Mouse (Mus musculus): ENCODE data around the gene Cyp2a5. TPM values are rescaled to one million over a fixed set of nuclear protein-coding genes. Genes with fewer than 3 reads are reported as not detected.
"Not testable (repeated sequence)": the region's sequence is repeated elsewhere in the genome, so short reads cannot be mapped to it uniquely, and the experiment has no call there.

Gene Cyp2a5
- 10 to 100 TPM in 1 of 2 experiments, not detected in 1; 16.0 TPM for total RNA-seq (2021)
- long read RNA-seq, experiment 1, result 0 reads
- long read RNA-seq, experiment 2, partial matches to known transcripts, result 1 of 3 reads
- long read RNA-seq, experiment 2, other reads (novel, unspliced or antisense), result 0 of 3 reads

GRCm38 (mm10) chr7:26835059-26835458 is at the start of gene Cyp2a5:
Cyp2a5 (plus strand) TSS chr7:26835305.
- not testable (repeated sequence) for DNase-seq

GRCm38 (mm10) chr7:26786013-26786412 is 49.1 kb upstream of the Cyp2a5 start:
- DNase-seq, result not testable (repeated sequence)

- no peak for DNase-seq
Measured at GRCm38 (mm10) chr7:26789984-26790383, 45.1 kb upstream of the Cyp2a5 start.

GRCm38 (mm10) chr7:26800104-26800503 is 35.0 kb upstream of the Cyp2a5 start:
- DNase-seq, result no peak

- no peak for DNase-seq
Measured at GRCm38 (mm10) chr7:26800996-26801395, 34.1 kb upstream of the Cyp2a5 start.

- DNase-seq, result no peak
Measured at GRCm38 (mm10) chr7:26808592-26808991, 26.5 kb upstream of the Cyp2a5 start, which contains the start of gene Cyp2g1. Cyp2g1 (plus strand) TSS chr7:26808892.

- not testable (repeated sequence) for DNase-seq
Measured at GRCm38 (mm10) chr7:26831556-26832292, 3.4 kb upstream of the Cyp2a5 start.

- DNase-seq, result not testable (repeated sequence)
Measured at GRCm38 (mm10) chr7:26832668-26833067, 2.4 kb upstream of the Cyp2a5 start.

GRCm38 (mm10) chr7:26843400-26843799 is 8.3 kb downstream of the Cyp2a5 start:
- not testable (repeated sequence) for DNase-seq

- DNase-seq, result not testable (repeated sequence)
Measured at GRCm38 (mm10) chr7:26850063-26850462, 15.0 kb downstream of the Cyp2a5 start.

- not testable (repeated sequence) for DNase-seq
Measured at GRCm38 (mm10) chr7:26878581-26878980, 43.5 kb downstream of the Cyp2a5 start.

- not testable (repeated sequence) for DNase-seq
Measured at GRCm38 (mm10) chr7:26880600-26880999, 45.5 kb downstream of the Cyp2a5 start.

Other genes starting within 250 kb of the Cyp2a5 start
- not detected for gene Vmn1r185, start 216.8 kb upstream of the Cyp2a5 start, total RNA-seq (2021)
- not detected for gene Cyp2b23, start 148.9 kb upstream of the Cyp2a5 start, total RNA-seq (2021)
- not detected for gene Cyp2b19, start 78.2 kb upstream of the Cyp2a5 start, total RNA-seq (2021)
- not detected for gene Cyp2g1, start 26.4 kb upstream of the Cyp2a5 start, total RNA-seq (2021)
- gene Cyp2a22, start 104.1 kb downstream of the Cyp2a5 start, total RNA-seq (2021), result not detected
- gene Cyp2a12, start 193.8 kb downstream of the Cyp2a5 start, total RNA-seq (2021), result not detected

All from heart, adult 18-20 months (tissue).